In genomic region chr2:3118203-3118941, GRCm38 (mm10) we compare ENCODE assay signal across 8 mouse cellular contexts. TPM values are rescaled to one million over a fixed set of nuclear protein-coding genes. Genes with fewer than 3 reads are reported as not detected.
DNase-seq lines count a peak whose midpoint lies in the region; ATAC-seq lines count a peak whose summit lies in the region.

No protein-coding gene starts in this region.

- peaks cover 22% of the 10 kb centered on the region for H3K4me1 ChIP-seq in hindbrain, embryonic 13.5 days (replicated peaks)

- under 1% methylated on average over 79 of the region's 93 CpGs for WGBS in hindbrain, embryonic 13.5 days

- peak; percentile 95 for DNase-seq in NIH3T3 (ENCODE audit: low read depth)
- peak; percentile 88 to 93 for DNase-seq in cerebellum, postnatal 10 days
- peak; percentile 81 to 82 for DNase-seq in frontal cortex, postnatal 25 days (ENCODE audit: low spot score in 2 of 2)
- DNase-seq in layer of hippocampus, postnatal 25 days (ENCODE audit: extremely low spot score in 1 of 2, low spot score in 1 of 2) = peak; percentile 92
- peak; percentile 92 for DNase-seq in lung, postnatal 10 days
- peak; percentile 75 for DNase-seq in retina, postnatal 7 days (ENCODE audit: low read depth, low spot score)
- DNase-seq in urinary bladder, postnatal 10 days (ENCODE audit: low spot score) = peak; percentile 41

- H3K36me3 ChIP-seq in hindbrain, embryonic 13.5 days = no peaks in the 10 kb centered on the region

- no peaks in the 10 kb centered on the region for H3K27me3 ChIP-seq in hindbrain, embryonic 13.5 days

- H3K4me3 ChIP-seq in hindbrain, embryonic 13.5 days = peak overlapping the region; percentile 87

- H3K4me2 ChIP-seq in hindbrain, embryonic 13.5 days = peak overlapping the region; percentile 81

- H3K9ac ChIP-seq in hindbrain, embryonic 13.5 days = peak overlapping the region; percentile 97

- peak; percentile 94 for ATAC-seq in hindbrain, embryonic 13.5 days (ENCODE audit: low FRiP score)

- no peaks in the 10 kb centered on the region for H3K9me3 ChIP-seq in hindbrain, embryonic 13.5 days

- H3K27ac ChIP-seq in hindbrain, embryonic 13.5 days = peak overlapping the region; percentile 97

RNA-seq across cellular contexts. Expression of gene Fam171a1, which starts 4.3 kb away (rescaled TPM):
- 46.7 and 50.8 TPM in 2 replicates for polyA plus RNA-seq in hindbrain, embryonic 13.5 days (2015; fragmentation: Nextera tagmentation; extraction: Ambion mirVana)
- 10 to 100 TPM; 68.2 to 69.2 TPM for total RNA-seq in layer of hippocampus, postnatal 25 days (2021)

Comparison
In these comparisons a context has a peak if more than half of its experiments do, and no peak if none do; other contexts are left out.
1. Peak in every context shown above with its lines: DNase-seq, ATAC-seq, H3K4me3 ChIP-seq and H3K27ac ChIP-seq.
2. DNase-seq: peak in every context shown above with its lines; median percentile 95 in NIH3T3; 92 in layer of hippocampus, postnatal 25 days; 92 in lung, postnatal 10 days; 90 in cerebellum, postnatal 10 days; 82 in frontal cortex, postnatal 25 days; 75 in retina, postnatal 7 days; 41 in urinary bladder, postnatal 10 days.